8 mouse cellular contexts compared by ENCODE assay signal in the genomic region with DNA sequence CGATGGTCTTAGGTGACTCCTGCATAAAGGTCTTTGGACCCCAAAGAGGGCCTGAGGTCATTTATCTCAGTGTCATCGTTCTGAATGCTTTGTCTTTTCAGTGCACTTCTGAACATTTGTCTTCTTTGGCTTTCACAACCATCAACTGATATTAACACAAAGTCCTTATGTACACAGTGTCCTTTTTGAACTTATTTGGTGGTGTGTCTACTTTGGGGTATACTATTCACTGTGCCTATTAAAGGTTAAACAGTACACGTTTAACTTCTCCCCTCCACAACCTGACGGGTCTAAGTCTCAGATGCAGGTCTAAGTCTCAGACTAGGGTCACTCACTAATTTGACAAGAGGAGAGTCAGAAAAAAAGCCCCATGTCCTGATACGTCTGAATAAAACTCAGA. TPM values are rescaled to one million over a fixed set of nuclear protein-coding genes. Genes with fewer than 3 reads are reported as not detected.
DNase-seq lines count a peak whose midpoint lies in the region; ATAC-seq and TF ChIP-seq lines count a peak whose summit lies in the region.

No protein-coding gene starts in this region.

- no peak overlapping the region; the same call in 1 of the 2 replicates for H3K27ac ChIP-seq in cerebellum, adult 2 months (ENCODE audit: insufficient read depth, low read length)
- peak overlapping the region; percentile 86 for H3K27ac ChIP-seq in neural tube, embryonic 11.5 days (ENCODE audit: low read depth, low read length)
- H3K27ac ChIP-seq in liver, embryonic 11.5 days (ENCODE audit: low read depth, low read length): peak overlapping the region; percentile 81
- peak overlapping the region; percentile 92 for H3K27ac ChIP-seq in stomach, postnatal 0 days (replicated peaks)

- no peak for TF ChIP-seq POLR2A in cerebellum, adult 2 months (IDR thresholded peaks at IDR 0.05; ENCODE audit: borderline replicate concordance, insufficient read depth, low read length)

- peaks cover 9% of the 10 kb centered on the region; the same call in 1 of the 2 replicates for H3K4me1 ChIP-seq in cerebellum, adult 2 months (ENCODE audit: control insufficient read depth, insufficient read depth, low read length)
- peaks cover 22% of the 10 kb centered on the region for H3K4me1 ChIP-seq in neural tube, embryonic 11.5 days (ENCODE audit: control insufficient read depth, insufficient read depth, low read length)
- H3K4me1 ChIP-seq in liver, embryonic 11.5 days (replicated peaks; ENCODE audit: control insufficient read depth, insufficient read depth, low read length): peaks cover 23% of the 10 kb centered on the region
- peaks cover 8% of the 10 kb centered on the region; the same call in 1 of the 2 replicates for H3K4me1 ChIP-seq in stomach, postnatal 0 days (replicated peaks; ENCODE audit: control insufficient read depth, insufficient read depth)

- no peaks in the 10 kb centered on the region for H3K36me3 ChIP-seq in neural tube, embryonic 11.5 days (ENCODE audit: control insufficient read depth, insufficient read depth, low read length)
- peaks cover 11% of the 10 kb centered on the region; the same call in 1 of the 2 replicates for H3K36me3 ChIP-seq in liver, embryonic 11.5 days (ENCODE audit: control insufficient read depth, insufficient read depth, low read length)
- H3K36me3 ChIP-seq in stomach, postnatal 0 days (ENCODE audit: control insufficient read depth, insufficient read depth, low read length): no peaks in the 10 kb centered on the region; the same call in 1 of the 2 replicates

- WGBS in cerebellum, adult 2 months: 9% methylated on average over 5 of the region's 5 CpGs
- WGBS in neural tube, embryonic 11.5 days: 13% methylated on average over 5 of the region's 5 CpGs
- WGBS in liver, embryonic 11.5 days: 10% methylated on average over 5 of the region's 5 CpGs
- 3% methylated on average over 5 of the region's 5 CpGs for WGBS in stomach, postnatal 0 days

- no peak for DNase-seq in cerebellum, adult 2 months
- DNase-seq in cerebellum, adult 18-20 months: no peak
- no peak for DNase-seq in neural tube, embryonic 11.5 days (ENCODE audit: low spot score)
- DNase-seq in neural tube, embryonic 10.5 days (ENCODE audit: extremely low spot score, low spot score): no peak
- no peak for DNase-seq in liver, embryonic 11.5 days (ENCODE audit: low spot score)
- no peak for DNase-seq in stomach, postnatal 0 days (ENCODE audit: low spot score)
- DNase-seq in cerebellum, adult 11-12 months: no peak

- TF ChIP-seq EP300 in stomach, postnatal 0 days (optimal IDR thresholded peaks at IDR 0.05): no peak

- H3K27me3 ChIP-seq in cerebellum, adult 2 months (ENCODE audit: control insufficient read depth, insufficient read depth, low read length): no peaks in the 10 kb centered on the region
- no peaks in the 10 kb centered on the region for H3K27me3 ChIP-seq in neural tube, embryonic 11.5 days (ENCODE audit: control insufficient read depth, insufficient read depth, low read length)
- no peaks in the 10 kb centered on the region for H3K27me3 ChIP-seq in liver, embryonic 11.5 days (replicated peaks; ENCODE audit: control insufficient read depth, insufficient read depth, low read length)
- H3K27me3 ChIP-seq in stomach, postnatal 0 days (ENCODE audit: control insufficient read depth, insufficient read depth, low read length): no peaks in the 10 kb centered on the region

- TF ChIP-seq CTCF in cerebellum, adult 2 months (IDR thresholded peaks at IDR 0.05; ENCODE audit: borderline replicate concordance, insufficient read depth, low read depth, low read length): no peak
- no peak for TF ChIP-seq CTCF in stomach, postnatal 0 days (IDR thresholded peaks at IDR 0.05; ENCODE audit: low read depth)

- peak overlapping the region; percentile 76 for H3K4me2 ChIP-seq in neural tube, embryonic 11.5 days (ENCODE audit: low read depth)
- peak overlapping the region; percentile 77 for H3K4me2 ChIP-seq in liver, embryonic 11.5 days
- peak overlapping the region; percentile 68 for H3K4me2 ChIP-seq in stomach, postnatal 0 days (replicated peaks; ENCODE audit: low read depth)

- no peaks in the 10 kb centered on the region for H3K9me3 ChIP-seq in neural tube, embryonic 11.5 days (ENCODE audit: control insufficient read depth, low read length)
- no peaks in the 10 kb centered on the region for H3K9me3 ChIP-seq in liver, embryonic 11.5 days (ENCODE audit: control insufficient read depth, low read length)
- H3K9me3 ChIP-seq in stomach, postnatal 0 days (ENCODE audit: control insufficient read depth, low read length): no peaks in the 10 kb centered on the region

- H3K9ac ChIP-seq in neural tube, embryonic 11.5 days (ENCODE audit: low read length): peak overlapping the region; percentile 78
- H3K9ac ChIP-seq in liver, embryonic 11.5 days (ENCODE audit: low read depth, low read length): peak overlapping the region; percentile 84
- H3K9ac ChIP-seq in stomach, postnatal 0 days (ENCODE audit: low read length): peak overlapping the region; percentile 75

- ATAC-seq in neural tube, embryonic 11.5 days (ENCODE audit: insufficient read depth, low FRiP score, low TSS enrichment): no peak
- ATAC-seq in liver, embryonic 11.5 days (replicated peaks; ENCODE audit: low FRiP score): no peak
- ATAC-seq in stomach, postnatal 0 days (ENCODE audit: low FRiP score, low TSS enrichment): no peak
- no peak for ATAC-seq in activated CD4-positive, CD25-positive, alpha-beta regulatory T cell, adult 4 months

- peak overlapping the region; percentile 95 for H3K4me3 ChIP-seq in cerebellum, adult 2 months (replicated peaks; ENCODE audit: insufficient read depth, low read depth, low read length)
- peak overlapping the region; percentile 85 for H3K4me3 ChIP-seq in neural tube, embryonic 11.5 days (ENCODE audit: low read depth, low read length)
- peak overlapping the region; percentile 76 for H3K4me3 ChIP-seq in liver, embryonic 11.5 days (ENCODE audit: low read depth, low read length)
- peak overlapping the region; percentile 81 for H3K4me3 ChIP-seq in stomach, postnatal 0 days (ENCODE audit: low read depth, low read length)

RNA-seq across cellular contexts. Expression of a gene that starts 1.0 kb away (rescaled TPM):
- polyA plus RNA-seq in cerebellum, adult 2 months (2012; rRNA removed): 36.6 and 41.3 TPM in 2 replicates
- polyA plus RNA-seq in neural tube, embryonic 11.5 days (2014; fragmentation: Nextera tagmentation; extraction: Ambion mirVana): 43.9 and 48.6 TPM in 2 replicates
- 50.2 and 52.4 TPM in 2 replicates for polyA plus RNA-seq in liver, embryonic 11.5 days (2014; fragmentation: Nextera tagmentation; extraction: Ambion mirVana)
- 16.1 and 17.9 TPM in 2 replicates for polyA plus RNA-seq in stomach, postnatal 0 days (2015; fragmentation: Nextera tagmentation; extraction: Ambion mirVana)
- polyA plus RNA-seq in activated CD4-positive, CD25-positive, alpha-beta regulatory T cell, adult 4 months (2017; shearing (Covaris generic)): 10 to 100 TPM; 11.7 to 12.6 TPM

RNA-seq across cellular contexts. Expression of a gene that starts 1.1 kb away (rescaled TPM):
- polyA plus RNA-seq in cerebellum, adult 2 months (2012; rRNA removed): 52.8 and 55.6 TPM in 2 replicates
- polyA plus RNA-seq in neural tube, embryonic 11.5 days (2014; fragmentation: Nextera tagmentation; extraction: Ambion mirVana): 45.4 and 47.8 TPM in 2 replicates
- 21.7 and 24.5 TPM in 2 replicates for polyA plus RNA-seq in liver, embryonic 11.5 days (2014; fragmentation: Nextera tagmentation; extraction: Ambion mirVana)
- 7.7 and 8.0 TPM in 2 replicates for polyA plus RNA-seq in stomach, postnatal 0 days (2015; fragmentation: Nextera tagmentation; extraction: Ambion mirVana)
- polyA plus RNA-seq in activated CD4-positive, CD25-positive, alpha-beta regulatory T cell, adult 4 months (2017; shearing (Covaris generic)): 1 to 10 TPM; 6.6 to 9.3 TPM

RNA-seq across cellular contexts. Expression of a gene that starts 40.9 kb away (rescaled TPM):
- polyA plus RNA-seq in cerebellum, adult 2 months (2012; rRNA removed): 78.8 and 93.4 TPM in 2 replicates
- 0.16 and 0.34 TPM in 2 replicates for polyA plus RNA-seq in neural tube, embryonic 11.5 days (2014; fragmentation: Nextera tagmentation; extraction: Ambion mirVana)
- polyA plus RNA-seq in liver, embryonic 11.5 days (2014; fragmentation: Nextera tagmentation; extraction: Ambion mirVana): 0.03 and 0.10 TPM in 2 replicates
- polyA plus RNA-seq in stomach, postnatal 0 days (2015; fragmentation: Nextera tagmentation; extraction: Ambion mirVana): 0.13 and 0.16 TPM in 2 replicates
- polyA plus RNA-seq in activated CD4-positive, CD25-positive, alpha-beta regulatory T cell, adult 4 months (2017; shearing (Covaris generic)): under 1 TPM in 1 of 2 experiments, not detected in 1; 0.45 TPM

Comparison
In these comparisons a context has a peak if more than half of its experiments do, and no peak if none do; other contexts are left out.
1. RNA of a gene that starts 40.9 kb away (polyA plus RNA-seq): 78.8 to 93.4 TPM in cerebellum, adult 2 months; 0.45 TPM in activated CD4-positive, CD25-positive, alpha-beta regulatory T cell, adult 4 months, 0.16 to 0.34 TPM in neural tube, embryonic 11.5 days, 0.13 to 0.16 TPM in stomach, postnatal 0 days and 0.03 to 0.10 TPM in liver, embryonic 11.5 days; every median in the first group is over 10 times any median in the second.
2. Peak in every context shown above with its lines, with median percentiles within 50 percentile points of each other: H3K4me3 ChIP-seq, H3K4me2 ChIP-seq and H3K9ac ChIP-seq.